Mouse (Mus musculus) midbrain, postnatal 0 days (tissue): ENCODE results near the gene Tmem19. TPM values are rescaled to one million over a fixed set of nuclear protein-coding genes. Genes with fewer than 3 reads are reported as not detected.
"Not testable (repeated sequence)": the region's sequence is repeated elsewhere in the genome, so short reads cannot be mapped to it uniquely, and the experiment has no call there.

Source experiments
- ATAC-seq: fragments of 200-750 bp; cut with Nextera tagmentation; 2 replicates; pipeline ENCODE4 v1.8.0; 2017; ENCODE audit warnings: moderate number of reproducible peaks, mild to moderate bottlenecking, moderate TSS enrichment, moderate library complexity; ENCODE audit not compliant: low FRiP score
- DNase-seq: peaks from one replicate; pipeline ENCODE4 v3.0.0-alpha.2; 2015; ENCODE audit warnings: low spot score
- H3K27ac ChIP-seq: fragments of 300-500 bp; sonication (generic); 2 replicates; pipeline ENCODE4 v1.5.1; 2014; ENCODE audit warnings: low read depth, mild to moderate bottlenecking, low read length, mixed read lengths
- H3K27me3 ChIP-seq: fragments of 300-500 bp; sonication (generic); 2 replicates; pipeline ENCODE4 v1.6.1; 2014; ENCODE audit warnings: low read length, control low read depth, mixed read lengths; ENCODE audit not compliant: insufficient read depth
- H3K36me3 ChIP-seq: fragments of 300-500 bp; sonication (generic); 2 replicates; pipeline ENCODE4 v1.6.1; 2014; ENCODE audit warnings: low read length, control low read depth, mixed read lengths; ENCODE audit not compliant: insufficient read depth
- H3K4me1 ChIP-seq: fragments of 300-500 bp; sonication (generic); 2 replicates; pipeline ENCODE4 v1.6.1; 2014; ENCODE audit warnings: mild to moderate bottlenecking, control low read depth, antibody characterized with exemption, low read length, mixed read lengths; ENCODE audit not compliant: insufficient read depth
- H3K4me2 ChIP-seq: fragments of 300-500 bp; sonication (generic); 2 replicates; pipeline ENCODE4 v1.6.1; 2014; ENCODE audit warnings: low read depth, mild to moderate bottlenecking, low read length, mixed read lengths; ENCODE audit not compliant: poor library complexity, severe bottlenecking
- H3K4me3 ChIP-seq: fragments of 300-500 bp; sonication (generic); 2 replicates; pipeline ENCODE4 v1.5.1; 2014; ENCODE audit warnings: low read depth, mild to moderate bottlenecking, low read length, moderate library complexity
- H3K9ac ChIP-seq: fragments of 300-500 bp; sonication (generic); replicated peaks from 2 replicates; pipeline ENCODE4 v1.6.1; 2014; ENCODE audit warnings: mild to moderate bottlenecking, low read length, moderate library complexity, mixed read lengths; ENCODE audit not compliant: poor library complexity, severe bottlenecking
- H3K9me3 ChIP-seq: fragments of 300-500 bp; sonication (generic); 2 replicates; pipeline ENCODE4 v1.6.1; 2016; ENCODE audit warnings: low read length, control low read depth
- CTCF ChIP-seq: IDR thresholded peaks from 2 replicates; pipeline ENCODE4 v1.5.1; 2016; ENCODE audit warnings: antibody characterized with exemption, mild to moderate bottlenecking
- WGBS: fragments of 180-500 bp; shearing (Covaris S2); extraction: QIAGEN DNeasy Blood & Tissue Kit; methylation state at CpG from one replicate; pipeline ENCODE4 v1.1.7; 2014; 5-methylcytosine and 5-hydroxymethylcytosine counted together
- polyA plus RNA-seq: library from polyadenylated mRNA; unstranded; fragments of >200 nt; fragmentation: Nextera tagmentation; extraction: Ambion mirVana; gene quantifications from 2 replicates; pipeline ENCODE4 v1.2.1, GENCODE M21; 2015
- total RNA-seq: library from RNA; depleted of rRNA; stranded (reverse); fragments of >200 nt; gene quantifications from 2 replicates; pipeline ENCODE4 v1.2.3, GENCODE M21; 2014

Tmem19 gene
- total and polyA plus RNA-seq, 2 experiments from 2014 or later: 22.1 to 36.6 TPM

DNA sequence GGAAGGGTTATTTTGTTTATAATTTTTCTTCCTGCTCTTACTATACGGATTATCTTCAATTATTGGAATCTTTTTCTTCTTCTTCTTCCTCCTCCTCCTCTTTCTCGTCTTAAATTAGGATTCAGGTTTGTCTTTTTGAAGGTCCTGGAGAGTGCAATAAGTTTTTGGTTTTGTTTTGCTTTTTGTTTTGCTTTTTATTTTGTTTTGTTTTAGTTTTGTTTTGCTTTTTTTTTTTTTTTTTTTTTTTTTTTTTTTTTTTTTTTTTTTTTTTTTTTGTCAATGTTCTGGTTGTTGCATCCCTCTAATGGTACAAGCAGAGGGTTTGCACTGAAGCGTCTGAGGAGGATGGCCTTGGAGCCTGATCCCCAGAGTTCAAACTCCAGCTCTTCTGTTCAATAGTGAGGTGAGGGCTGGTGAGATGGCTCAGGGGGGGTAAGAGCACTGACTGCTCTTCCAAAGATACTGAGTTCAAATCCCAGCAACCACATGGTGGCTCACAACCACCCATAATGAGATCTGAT, 33.2 kb downstream of the Tmem19 start:
- ATAC-seq (no peak), DNase-seq (no peak)
- Histone ChIP-seq H3K4me3 (no peak overlapping the region), H3K4me1 (no peaks in the 10 kb centered on the region), H3K27me3 (no peaks in the 10 kb centered on the region), H3K36me3 (no peaks in the 10 kb centered on the region), H3K9ac (no peak overlapping the region), H3K4me2 (no peak overlapping the region), H3K9me3 (no peaks in the 10 kb centered on the region), H3K27ac (no peak overlapping the region)
- 85% methylated on average over 3 of the region's 3 CpGs for WGBS
- no peak for TF ChIP-seq CTCF

- DNase-seq (no peak), ATAC-seq (no peak)
- no peaks in the 10 kb centered on the region for H3K9me3 ChIP-seq
- no peak overlapping the region for H3K4me3 ChIP-seq
- H3K36me3 ChIP-seq: no peaks in the 10 kb centered on the region
- no peaks in the 10 kb centered on the region for H3K4me1 ChIP-seq
- H3K9ac ChIP-seq: no peak overlapping the region
- TF ChIP-seq CTCF: no peak
- no peak overlapping the region for H3K4me2 ChIP-seq
- H3K27me3 ChIP-seq: no peaks in the 10 kb centered on the region
- 79% methylated on average over 6 of the region's 6 CpGs for WGBS
- no peak overlapping the region for H3K27ac ChIP-seq
These were observed 33.8 kb downstream of the Tmem19 start for GRCm38 (mm10) chr10:115328514-115328913.

GRCm38 (mm10) chr10:115323295-115323694, 39.0 kb downstream of the Tmem19 start:
- H3K9me3 ChIP-seq: no peaks in the 10 kb centered on the region
- no peaks in the 10 kb centered on the region for H3K36me3 ChIP-seq
- TF ChIP-seq CTCF: peak; percentile 90
- no peak overlapping the region for H3K4me2 ChIP-seq
- H3K9ac ChIP-seq: no peak overlapping the region
- H3K27me3 ChIP-seq: no peaks in the 10 kb centered on the region
- H3K4me3 ChIP-seq: no peak overlapping the region
- 6% methylated on average over 6 of the region's 6 CpGs for WGBS
- H3K27ac ChIP-seq: no peak overlapping the region
- no peaks in the 10 kb centered on the region for H3K4me1 ChIP-seq
- DNase-seq (peak; percentile 87), ATAC-seq (no peak)

- H3K27ac ChIP-seq: no peak overlapping the region
- H3K4me1 ChIP-seq: no peaks in the 10 kb centered on the region
- TF ChIP-seq CTCF: no peak
- no peak overlapping the region for H3K4me3 ChIP-seq
- no peaks in the 10 kb centered on the region for H3K9me3 ChIP-seq
- ATAC-seq (no peak), DNase-seq (no peak)
- no peak overlapping the region for H3K9ac ChIP-seq
- 60% methylated on average over 5 of the region's 5 CpGs for WGBS
- no peaks in the 10 kb centered on the region for H3K36me3 ChIP-seq
- no peaks in the 10 kb centered on the region for H3K27me3 ChIP-seq
- H3K4me2 ChIP-seq: no peak overlapping the region
These were observed 40.8 kb downstream of the Tmem19 start for GRCm38 (mm10) chr10:115321317-115322035.

- H3K9me3 ChIP-seq, H3K9ac ChIP-seq, H3K4me3 ChIP-seq, H3K27ac ChIP-seq, DNase-seq, H3K4me1 ChIP-seq, H3K27me3 ChIP-seq, H3K36me3 ChIP-seq, ATAC-seq, H3K4me2 ChIP-seq: not testable (repeated sequence)
- 69% methylated on average over 3 of the region's 3 CpGs for WGBS
These were observed 43.9 kb downstream of the Tmem19 start for GRCm38 (mm10) chr10:115318388-115318787.

DNA sequence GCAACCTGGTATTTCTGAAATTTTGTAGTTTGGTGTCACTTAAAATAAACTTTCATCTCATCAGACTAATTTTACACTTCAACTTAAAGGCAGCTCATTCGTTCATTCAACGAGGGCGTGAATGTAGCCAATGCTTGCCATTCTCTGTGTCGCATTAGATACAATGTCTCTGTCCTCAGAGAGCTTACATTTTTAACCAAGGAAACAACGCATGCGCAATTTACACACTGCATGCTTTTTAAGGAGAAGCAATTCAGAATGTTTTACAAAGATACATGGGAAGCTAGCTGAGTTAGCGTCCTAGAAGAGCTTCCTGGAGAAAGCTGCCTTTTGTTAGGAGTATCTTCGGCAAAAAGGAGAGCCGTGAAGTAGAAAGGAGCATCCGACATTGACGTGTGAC, 46.0 kb downstream of the Tmem19 start:
- Histone ChIP-seq H3K27me3 (no peaks in the 10 kb centered on the region), H3K36me3 (no peaks in the 10 kb centered on the region), H3K4me3 (peak overlapping the region; percentile 71), H3K9ac (no peak overlapping the region), H3K4me1 (peaks cover 15% of the 10 kb centered on the region; the same call in 1 of the 2 replicates), H3K27ac (peak overlapping the region; percentile 98), H3K4me2 (peak overlapping the region; percentile 53), H3K9me3 (no peaks in the 10 kb centered on the region)
- 48% methylated on average over 11 of the region's 11 CpGs for WGBS
- no peak for TF ChIP-seq CTCF
- peak; percentile 42 for DNase-seq
- ATAC-seq: no peak
